Mouse (Mus musculus): ENCODE measurements at regions not wholly inside any gene's neighbourhood (a gene's known extent, or its start where the extent isn't known, plus 50 kb on each side); places are given as distances from the start of the nearest gene placed in this dataset.

DNA sequence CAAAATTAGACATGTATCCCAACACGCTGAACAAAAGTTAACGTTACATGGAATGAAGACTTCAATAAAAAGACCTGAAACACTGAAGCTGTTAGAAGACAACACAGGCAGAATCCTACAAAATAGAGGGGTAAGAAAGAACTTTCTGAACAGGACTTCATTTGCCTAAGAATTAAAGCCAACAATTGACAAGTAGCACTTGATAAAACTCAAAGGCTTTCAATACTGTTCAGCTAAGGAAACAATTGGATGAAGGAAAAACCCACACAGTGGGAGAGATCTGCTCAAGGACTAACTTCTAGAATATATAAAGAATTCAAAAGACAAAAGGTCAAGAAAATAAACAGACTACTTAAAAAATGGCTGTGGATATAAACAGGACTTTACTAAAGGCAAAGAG is 535.2 kb upstream of the Adamts9 start:
- Histone ChIP-seq H3K27ac (ENCODE audit: insufficient read depth, low read depth) (no peak overlapping the region), H3K9ac (ENCODE audit: insufficient read depth, low read depth) (no peak overlapping the region), H3K4me3 (replicated peaks in 1 of 3; ENCODE audit: low read depth in 2 of 3, low read length in 2 of 3, poor library complexity in 1 of 3) (no peak overlapping the region), H3K36me3 (replicated peaks in 1 of 2; ENCODE audit: control insufficient read depth in 1 of 2, insufficient read depth in 1 of 2, low read length in 1 of 2) (no peaks in the 10 kb centered on the region), H3K79me2 (replicated peaks; ENCODE audit: control insufficient read depth, extremely low read depth, insufficient read depth, poor library complexity, severe bottlenecking) (no peaks in the 10 kb centered on the region), H3K4me1 (ENCODE audit: control insufficient read depth in 1 of 2, insufficient read depth in 2 of 2) (no peaks in the 10 kb centered on the region), H3K27me3 (replicated peaks) (no peaks in the 10 kb centered on the region), H3K9me3 (replicated peaks; ENCODE audit: low read length) (peaks cover 40% of the 10 kb centered on the region), H3K4me2 (ENCODE audit: insufficient read depth, low read depth, poor library complexity, severe bottlenecking) (no peak overlapping the region)
- TF ChIP-seq MAX (IDR thresholded peaks at IDR 0.05; ENCODE audit: low read length) = no peak
- TF ChIP-seq JUND (conservative IDR thresholded peaks at IDR 0.05; ENCODE audit: low read depth, low read length) = no peak
- TF ChIP-seq ZMIZ1 (IDR thresholded peaks at IDR 0.05; ENCODE audit: low read depth, low read length) = no peak
- TF ChIP-seq IRF4 (IDR thresholded peaks at IDR 0.05; ENCODE audit: low read depth, low read length) = no peak
- TF ChIP-seq TCF12 (IDR thresholded peaks at IDR 0.05; ENCODE audit: low read depth, low read length) = no peak
- no peak for TF ChIP-seq SMC3 (IDR thresholded peaks at IDR 0.05; ENCODE audit: low read depth, low read length)
- TF ChIP-seq ETS1 (conservative IDR thresholded peaks at IDR 0.05; ENCODE audit: low read depth, low read length) = no peak
- DNase-seq (ENCODE audit: extremely low read depth) = no peak
- in situ Hi-C loops (cut with MboI; ENCODE audit: low pct_ligation_motif_present, low pct_unique_long_range_greater_than_20kb, low sequenced_read_pairs) (no loop called here), dilution Hi-C loops (cut with MboI; ENCODE audit: extremely low pct_ligation_motif_present, extremely low pct_unique_long_range_greater_than_20kb, low sequenced_read_pairs) (no loop called here)

DNA sequence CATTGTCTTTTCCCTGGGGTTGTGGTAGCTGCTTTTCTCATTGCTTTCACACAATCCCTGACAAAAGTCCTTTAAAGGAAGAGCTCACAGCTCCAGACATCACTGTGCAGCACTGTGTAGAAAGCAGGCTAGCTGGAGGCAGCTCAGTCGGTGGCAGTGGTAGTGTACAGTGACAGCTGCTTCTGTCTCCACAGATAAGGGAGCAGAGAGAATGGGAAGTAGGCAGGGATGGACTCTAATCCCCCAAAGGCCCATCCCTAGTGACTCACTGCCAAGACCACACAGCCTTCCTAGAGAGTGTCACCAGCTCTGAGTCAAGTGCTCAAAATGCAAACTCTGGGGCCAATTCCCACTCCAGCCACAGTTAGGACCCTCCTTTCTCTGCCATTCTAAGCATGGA is 531.7 kb upstream of the Adamts9 start:
- Histone ChIP-seq H3K79me2 (replicated peaks; ENCODE audit: control insufficient read depth, extremely low read depth, insufficient read depth, poor library complexity, severe bottlenecking) (no peaks in the 10 kb centered on the region), H3K4me3 (replicated peaks in 1 of 3; ENCODE audit: low read depth in 2 of 3, low read length in 2 of 3, poor library complexity in 1 of 3) (no peak overlapping the region), H3K9ac (ENCODE audit: insufficient read depth, low read depth) (no peak overlapping the region), H3K4me1 (ENCODE audit: control insufficient read depth in 1 of 2, insufficient read depth in 2 of 2) (no peaks in the 10 kb centered on the region), H3K4me2 (ENCODE audit: insufficient read depth, low read depth, poor library complexity, severe bottlenecking) (no peak overlapping the region), H3K27me3 (replicated peaks) (no peaks in the 10 kb centered on the region), H3K9me3 (replicated peaks; ENCODE audit: low read length) (peaks cover 52% of the 10 kb centered on the region), H3K36me3 (replicated peaks in 1 of 2; ENCODE audit: control insufficient read depth in 1 of 2, insufficient read depth in 1 of 2, low read length in 1 of 2) (no peaks in the 10 kb centered on the region), H3K27ac (ENCODE audit: insufficient read depth, low read depth) (no peak overlapping the region)
- TF ChIP-seq CHD1 (IDR thresholded peaks at IDR 0.05; ENCODE audit: low read depth, low read length) (no peak), ELF1 (IDR thresholded peaks at IDR 0.05; ENCODE audit: low read depth, low read length) (no peak), IRF4 (IDR thresholded peaks at IDR 0.05; ENCODE audit: low read depth, low read length) (no peak), NRF1 (IDR thresholded peaks at IDR 0.05; ENCODE audit: low read depth, low read length) (no peak), ZKSCAN1 (IDR thresholded peaks at IDR 0.05; ENCODE audit: borderline replicate concordance, low read depth, low read length) (no peak), CHD2 (IDR thresholded peaks at IDR 0.05; ENCODE audit: low read length) (no peak), TCF12 (IDR thresholded peaks at IDR 0.05; ENCODE audit: low read depth, low read length) (no peak), MXI1 (IDR thresholded peaks at IDR 0.05; ENCODE audit: low read depth, low read length) (no peak), NELFE (IDR thresholded peaks at IDR 0.05; ENCODE audit: low read depth, low read length) (no peak), POLR2A (IDR thresholded peaks at IDR 0.05; ENCODE audit: low read depth, low read length) (no peak), ZMIZ1 (IDR thresholded peaks at IDR 0.05; ENCODE audit: low read depth, low read length) (no peak), USF1 (IDR thresholded peaks at IDR 0.05; ENCODE audit: low read depth, low read length) (no peak), MEF2A (IDR thresholded peaks at IDR 0.05; ENCODE audit: borderline replicate concordance, low read depth, low read length) (no peak), JUN (IDR thresholded peaks at IDR 0.05; ENCODE audit: insufficient read depth, low read depth, low read length) (no peak), UBTF (IDR thresholded peaks at IDR 0.05; ENCODE audit: low read depth, low read length) (no peak), JUND (conservative IDR thresholded peaks at IDR 0.05; ENCODE audit: low read depth, low read length) (no peak), ETS1 (conservative IDR thresholded peaks at IDR 0.05; ENCODE audit: low read depth, low read length) (no peak), SMC3 (IDR thresholded peaks at IDR 0.05; ENCODE audit: low read depth, low read length) (no peak)
- in situ Hi-C loops (cut with MboI; ENCODE audit: low pct_ligation_motif_present, low pct_unique_long_range_greater_than_20kb, low sequenced_read_pairs) (no loop called here), dilution Hi-C loops (cut with MboI; ENCODE audit: extremely low pct_ligation_motif_present, extremely low pct_unique_long_range_greater_than_20kb, low sequenced_read_pairs) (no loop called here)
- no peak for DNase-seq (ENCODE audit: extremely low read depth)
